Mouse (Mus musculus) retina, postnatal 7 days (tissue): ENCODE results near the gene Zzz3.

Experiments
- DNase-seq: peaks from one replicate; pipeline ENCODE4 v3.0.0-alpha.2; 2012; ENCODE audit warnings: low read depth, low spot score

Gene Zzz3

GRCm38 (mm10) chr3:152465338-152465737 is 70.1 kb downstream of the Zzz3 start:
- no peak for DNase-seq

GRCm38 (mm10) chr3:152466849-152467248 is 71.6 kb downstream of the Zzz3 start:
- DNase-seq = no peak

GRCm38 (mm10) chr3:152467312-152467711 is 72.0 kb downstream of the Zzz3 start:
- no peak for DNase-seq

GRCm38 (mm10) chr3:152468032-152468431 is 72.8 kb downstream of the Zzz3 start:
- DNase-seq = no peak

GRCm38 (mm10) chr3:152468569-152469041 is 73.3 kb downstream of the Zzz3 start:
- DNase-seq = no peak

GRCm38 (mm10) chr3:152469423-152470200 is 74.3 kb downstream of the Zzz3 start:
- no peak for DNase-seq

- DNase-seq = no peak
Measured at GRCm38 (mm10) chr3:152470347-152470746, 75.1 kb downstream of the Zzz3 start.

- DNase-seq = no peak
Measured at GRCm38 (mm10) chr3:152472676-152473075, 77.4 kb downstream of the Zzz3 start.

- DNase-seq = peak; percentile 51
Measured at GRCm38 (mm10) chr3:152474582-152475277, 79.5 kb downstream of the Zzz3 start.

GRCm38 (mm10) chr3:152475278-152475669 is 80.0 kb downstream of the Zzz3 start:
- no peak for DNase-seq

- DNase-seq = no peak
Measured at GRCm38 (mm10) chr3:152475894-152476293, 80.6 kb downstream of the Zzz3 start.

GRCm38 (mm10) chr3:152477796-152478527 is 82.7 kb downstream of the Zzz3 start:
- DNase-seq = no peak

- DNase-seq = no peak
Measured at GRCm38 (mm10) chr3:152478599-152479435, 83.5 kb downstream of the Zzz3 start.

GRCm38 (mm10) chr3:152480336-152480735 is 85.1 kb downstream of the Zzz3 start:
- no peak for DNase-seq

GRCm38 (mm10) chr3:152482182-152482581 is 86.9 kb downstream of the Zzz3 start:
- DNase-seq = no peak

GRCm38 (mm10) chr3:152483800-152484199 is 88.5 kb downstream of the Zzz3 start:
- DNase-seq = no peak

GRCm38 (mm10) chr3:152484206-152484605 is 88.9 kb downstream of the Zzz3 start:
- DNase-seq = no peak

GRCm38 (mm10) chr3:152488964-152489363 is 93.7 kb downstream of the Zzz3 start:
- no peak for DNase-seq

GRCm38 (mm10) chr3:152490423-152490822 is 95.2 kb downstream of the Zzz3 start:
- DNase-seq = no peak

- no peak for DNase-seq
Measured at GRCm38 (mm10) chr3:152492241-152492640, 97.0 kb downstream of the Zzz3 start.

- no peak for DNase-seq
Measured at GRCm38 (mm10) chr3:152493813-152494212, 98.5 kb downstream of the Zzz3 start.
